Mouse (Mus musculus): ENCODE measurements around the gene Taf12. TPM values are rescaled to one million over a fixed set of nuclear protein-coding genes. Genes with fewer than 3 reads are reported as not detected.

Gene Taf12
- polyA plus RNA-seq, 2 experiments = 31.5 to 47.8 TPM

- WGBS = 90% methylated on average over 2 of the region's 2 CpGs
- Histone ChIP-seq H3K27me3 (ENCODE audit: control insufficient read depth, insufficient read depth, low read length) (no peaks in the 10 kb centered on the region), H3K36me3 (ENCODE audit: control insufficient read depth, insufficient read depth, low read length) (peaks cover 30% of the 10 kb centered on the region), H3K4me1 (ENCODE audit: control insufficient read depth, insufficient read depth, low read length) (no peaks in the 10 kb centered on the region), H3K9ac (ENCODE audit: low read depth, low read length, severe bottlenecking) (no peak overlapping the region), H3K4me3 (replicated peaks; ENCODE audit: low read length) (no peak overlapping the region), H3K9me3 (ENCODE audit: control insufficient read depth, low read length) (no peaks in the 10 kb centered on the region), H3K27ac (replicated peaks; ENCODE audit: low read depth, low read length) (no peak overlapping the region), H3K4me2 (replicated peaks; ENCODE audit: low read depth, low read length, severe bottlenecking) (no peak overlapping the region)
- TF ChIP-seq POLR2A (IDR thresholded peaks at IDR 0.05; ENCODE audit: borderline replicate concordance, extremely low read depth, insufficient read depth, insufficient read length) = no peak
- DNase-seq (ENCODE audit: low spot score) (no peak), ATAC-seq (ENCODE audit: low FRiP score, low read depth) (no peak)
Observed at GRCm38 (mm10) chr4:132253622-132254021, 20.6 kb upstream of the Taf12 start.

GRCm38 (mm10) chr4:132254986-132255385 lies 19.2 kb upstream of the Taf12 start:
- no peak for TF ChIP-seq POLR2A (IDR thresholded peaks at IDR 0.05; ENCODE audit: borderline replicate concordance, extremely low read depth, insufficient read depth, insufficient read length)
- ATAC-seq (ENCODE audit: low FRiP score, low read depth) (no peak), DNase-seq (ENCODE audit: low spot score) (no peak)
- WGBS = 72% methylated on average over 3 of the region's 3 CpGs
- no peak overlapping the region for H3K27ac ChIP-seq (replicated peaks; ENCODE audit: low read depth, low read length)
- no peak overlapping the region for H3K9ac ChIP-seq (ENCODE audit: low read depth, low read length, severe bottlenecking)
- no peak overlapping the region for H3K4me3 ChIP-seq (replicated peaks; ENCODE audit: low read length)
- peaks cover 8% of the 10 kb centered on the region for H3K4me1 ChIP-seq (ENCODE audit: control insufficient read depth, insufficient read depth, low read length)
- H3K27me3 ChIP-seq (ENCODE audit: control insufficient read depth, insufficient read depth, low read length) = no peaks in the 10 kb centered on the region
- peaks cover 18% of the 10 kb centered on the region for H3K36me3 ChIP-seq (ENCODE audit: control insufficient read depth, insufficient read depth, low read length)
- H3K4me2 ChIP-seq (replicated peaks; ENCODE audit: low read depth, low read length, severe bottlenecking) = no peak overlapping the region
- no peaks in the 10 kb centered on the region for H3K9me3 ChIP-seq (ENCODE audit: control insufficient read depth, low read length)

- Histone ChIP-seq H3K27me3 (ENCODE audit: control insufficient read depth, insufficient read depth, low read length) (no peaks in the 10 kb centered on the region), H3K4me2 (replicated peaks; ENCODE audit: low read depth, low read length, severe bottlenecking) (no peak overlapping the region), H3K4me1 (ENCODE audit: control insufficient read depth, insufficient read depth, low read length) (peaks cover 12% of the 10 kb centered on the region), H3K36me3 (ENCODE audit: control insufficient read depth, insufficient read depth, low read length) (peaks cover 6% of the 10 kb centered on the region), H3K9ac (ENCODE audit: low read depth, low read length, severe bottlenecking) (no peak overlapping the region), H3K27ac (replicated peaks; ENCODE audit: low read depth, low read length) (no peak overlapping the region), H3K4me3 (replicated peaks; ENCODE audit: low read length) (no peak overlapping the region), H3K9me3 (ENCODE audit: control insufficient read depth, low read length) (no peaks in the 10 kb centered on the region)
- DNase-seq (ENCODE audit: low spot score) = no peak
- WGBS = 92% methylated on average over 3 of the region's 3 CpGs
- no peak for ATAC-seq (ENCODE audit: low FRiP score, low read depth)
- TF ChIP-seq POLR2A (IDR thresholded peaks at IDR 0.05; ENCODE audit: borderline replicate concordance, extremely low read depth, insufficient read depth, insufficient read length) = no peak
Observed at GRCm38 (mm10) chr4:132256384-132256783, 17.8 kb upstream of the Taf12 start.

GRCm38 (mm10) chr4:132259248-132259647 lies 14.9 kb upstream of the Taf12 start:
- Histone ChIP-seq H3K27me3 (ENCODE audit: control insufficient read depth, insufficient read depth, low read length) (no peaks in the 10 kb centered on the region), H3K4me2 (replicated peaks; ENCODE audit: low read depth, low read length, severe bottlenecking) (no peak overlapping the region), H3K27ac (replicated peaks; ENCODE audit: low read depth, low read length) (no peak overlapping the region), H3K9me3 (ENCODE audit: control insufficient read depth, low read length) (no peaks in the 10 kb centered on the region), H3K4me3 (replicated peaks; ENCODE audit: low read length) (no peak overlapping the region), H3K4me1 (ENCODE audit: control insufficient read depth, insufficient read depth, low read length) (peaks cover 16% of the 10 kb centered on the region), H3K36me3 (ENCODE audit: control insufficient read depth, insufficient read depth, low read length) (no peaks in the 10 kb centered on the region), H3K9ac (ENCODE audit: low read depth, low read length, severe bottlenecking) (no peak overlapping the region)
- WGBS = 67% methylated on average over 4 of the region's 4 CpGs
- TF ChIP-seq POLR2A (IDR thresholded peaks at IDR 0.05; ENCODE audit: borderline replicate concordance, extremely low read depth, insufficient read depth, insufficient read length) = no peak
- DNase-seq (ENCODE audit: low spot score) (no peak), ATAC-seq (ENCODE audit: low FRiP score, low read depth) (no peak)

GRCm38 (mm10) chr4:132260404-132261379 lies 13.5 kb upstream of the Taf12 start:
- Histone ChIP-seq H3K4me3 (replicated peaks; ENCODE audit: low read length) (peak overlapping the region; percentile 80), H3K36me3 (ENCODE audit: control insufficient read depth, insufficient read depth, low read length) (no peaks in the 10 kb centered on the region), H3K9me3 (ENCODE audit: control insufficient read depth, low read length) (no peaks in the 10 kb centered on the region), H3K27ac (replicated peaks; ENCODE audit: low read depth, low read length) (peak overlapping the region; percentile 91), H3K27me3 (ENCODE audit: control insufficient read depth, insufficient read depth, low read length) (no peaks in the 10 kb centered on the region), H3K4me1 (ENCODE audit: control insufficient read depth, insufficient read depth, low read length) (peaks cover 16% of the 10 kb centered on the region), H3K4me2 (replicated peaks; ENCODE audit: low read depth, low read length, severe bottlenecking) (peak overlapping the region; percentile 91), H3K9ac (ENCODE audit: low read depth, low read length, severe bottlenecking) (peak overlapping the region; percentile 95)
- no peak for TF ChIP-seq POLR2A (IDR thresholded peaks at IDR 0.05; ENCODE audit: borderline replicate concordance, extremely low read depth, insufficient read depth, insufficient read length)
- DNase-seq (ENCODE audit: low spot score) (peak; percentile 59), ATAC-seq (ENCODE audit: low FRiP score, low read depth) (peak; percentile 82)
- 1% methylated on average over 29 of the region's 64 CpGs for WGBS
